Mouse (Mus musculus): Measurements from ENCODE around the gene Bnip3.

DNA sequence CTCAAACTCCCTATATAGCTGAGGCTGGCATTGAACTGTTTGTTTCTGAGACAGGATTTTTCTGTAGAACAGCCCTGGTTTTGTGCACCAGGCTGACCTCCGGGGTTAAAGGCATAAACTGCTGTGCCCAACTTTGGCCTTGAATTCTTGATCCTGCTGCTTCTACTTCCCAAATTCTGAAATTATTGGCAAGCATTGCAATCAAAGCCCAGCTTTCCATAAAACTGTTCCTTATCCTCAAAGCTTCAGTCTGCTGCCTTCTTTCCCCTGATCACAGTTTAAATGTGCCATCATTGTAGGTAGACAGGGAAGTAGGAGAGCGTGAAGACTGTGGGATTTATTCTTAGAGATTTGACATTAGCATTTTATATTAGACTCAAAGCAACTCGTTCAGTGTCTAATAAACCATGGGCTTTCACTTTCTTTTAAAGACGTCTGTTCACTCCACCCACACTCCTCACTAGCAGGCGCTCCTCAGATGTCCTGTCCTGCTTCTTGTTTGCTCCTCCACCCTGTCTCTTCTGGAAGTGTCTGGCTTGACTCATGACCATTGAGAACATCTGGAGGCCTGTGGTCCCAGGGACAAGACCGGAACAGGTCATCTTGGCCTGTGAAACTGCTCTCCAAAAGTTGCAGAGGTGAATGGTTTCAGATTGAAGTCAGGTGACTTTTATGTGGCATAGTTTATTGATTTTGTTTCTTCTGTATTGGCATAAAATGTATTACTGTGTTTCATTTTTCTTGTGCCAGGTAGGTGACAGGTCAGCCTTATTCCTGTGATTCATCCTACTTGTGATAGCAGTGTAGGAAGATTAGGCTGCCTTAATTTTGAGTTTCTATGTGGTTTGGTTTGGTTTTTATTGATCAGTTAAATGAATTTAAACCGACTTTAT, 61.0 kb downstream of the Bnip3 start:
- TF ChIP-seq CTCF (IDR thresholded peaks at IDR 0.05; ENCODE audit: low read depth) (no peak), EP300 (optimal IDR thresholded peaks at IDR 0.05) (no peak)

All from stomach, postnatal 0 days (tissue).